Mouse (Mus musculus) testis, adult 2 months (tissue): ENCODE results near the gene Poldip3. TPM values are rescaled to one million over a fixed set of nuclear protein-coding genes. Genes with fewer than 3 reads are reported as not detected.

ENCODE experiments used
- H3K27ac ChIP-seq: fragments of 200-500 bp; 2 replicates; pipeline ENCODE4 v1.5.1; 2012; ENCODE audit warnings: low read depth, low read length; ENCODE audit not compliant: control insufficient read depth, insufficient read depth
- H3K27me3 ChIP-seq: fragments of 200-500 bp; 2 replicates; pipeline ENCODE4 v1.6.1; 2012; ENCODE audit warnings: mild to moderate bottlenecking, low read length, moderate library complexity; ENCODE audit not compliant: control insufficient read depth, insufficient read depth
- H3K36me3 ChIP-seq: fragments of 200-500 bp; 2 replicates; pipeline ENCODE4 v1.6.1; 2012; ENCODE audit warnings: mild to moderate bottlenecking, low read length; ENCODE audit not compliant: control insufficient read depth, insufficient read depth
- H3K4me1 ChIP-seq: fragments of 200-500 bp; 2 replicates; pipeline ENCODE4 v1.6.1; 2012; ENCODE audit warnings: low read length; ENCODE audit not compliant: control insufficient read depth, insufficient read depth
- H3K4me3 ChIP-seq: fragments of 200-500 bp; 2 replicates; pipeline ENCODE4 v1.5.1; 2012; ENCODE audit warnings: low read depth, mild to moderate bottlenecking, low read length, moderate library complexity, mixed read lengths; ENCODE audit not compliant: control insufficient read depth
- CTCF ChIP-seq: fragments of 200-500 bp; IDR thresholded peaks from 2 replicates; pipeline ENCODE4 v1.5.1; 2012; ENCODE audit warnings: low read depth, mild to moderate bottlenecking, inconsistent platforms, low read length, moderate library complexity; ENCODE audit not compliant: control insufficient read depth, insufficient read depth, insufficient replicate concordance
- POLR2A ChIP-seq: fragments of 200-500 bp; IDR thresholded peaks from 2 replicates; pipeline ENCODE4 v1.6.1; 2012; ENCODE audit warnings: low read depth, mild to moderate bottlenecking, inconsistent platforms, low read length, moderate library complexity; ENCODE audit not compliant: control insufficient read depth
- polyA plus RNA-seq: library from polyadenylated mRNA; depleted of rRNA; stranded (reverse); fragments of >200 nt; gene quantifications from 2 replicates; pipeline ENCODE4 v1.2.3, GENCODE M21; 2012

Poldip3 gene
- polyA plus RNA-seq, 1 experiment, result 45.2 TPM

GRCm38 (mm10) chr15:83162001-83162400 lies 12.8 kb upstream of the Poldip3 start:
- H3K27ac ChIP-seq, result no peak overlapping the region
- H3K4me3 ChIP-seq, result no peak overlapping the region
- TF ChIP-seq CTCF (no peak), POLR2A (no peak)
- no peaks in the 10 kb centered on the region for H3K27me3 ChIP-seq
- H3K4me1 ChIP-seq, result no peaks in the 10 kb centered on the region; the same call in 1 of the 2 replicates
- H3K36me3 ChIP-seq, result no peaks in the 10 kb centered on the region

GRCm38 (mm10) chr15:83161062-83161748 lies 12.0 kb upstream of the Poldip3 start:
- no peaks in the 10 kb centered on the region; the same call in 1 of the 2 replicates for H3K4me1 ChIP-seq
- no peaks in the 10 kb centered on the region for H3K36me3 ChIP-seq
- no peak for TF ChIP-seq POLR2A
- no peak for TF ChIP-seq CTCF
- H3K4me3 ChIP-seq, result no peak overlapping the region
- no peaks in the 10 kb centered on the region for H3K27me3 ChIP-seq
- no peak overlapping the region for H3K27ac ChIP-seq

- Histone ChIP-seq H3K4me3 (no peak overlapping the region), H3K4me1 (no peaks in the 10 kb centered on the region; the same call in 1 of the 2 replicates), H3K36me3 (no peaks in the 10 kb centered on the region), H3K27ac (no peak overlapping the region), H3K27me3 (no peaks in the 10 kb centered on the region)
- no peak for TF ChIP-seq POLR2A
- no peak for TF ChIP-seq CTCF
Observed at GRCm38 (mm10) chr15:83160561-83160960, 11.4 kb upstream of the Poldip3 start.

GRCm38 (mm10) chr15:83159823-83160222 lies 10.6 kb upstream of the Poldip3 start:
- no peak overlapping the region for H3K4me3 ChIP-seq
- no peaks in the 10 kb centered on the region for H3K27me3 ChIP-seq
- H3K36me3 ChIP-seq, result no peaks in the 10 kb centered on the region
- H3K4me1 ChIP-seq, result no peaks in the 10 kb centered on the region; the same call in 1 of the 2 replicates
- no peak overlapping the region for H3K27ac ChIP-seq
- TF ChIP-seq CTCF (no peak), POLR2A (no peak)

- Histone ChIP-seq H3K36me3 (no peaks in the 10 kb centered on the region), H3K27me3 (no peaks in the 10 kb centered on the region), H3K4me1 (no peaks in the 10 kb centered on the region; the same call in 1 of the 2 replicates), H3K27ac (no peak overlapping the region), H3K4me3 (no peak overlapping the region)
- no peak for TF ChIP-seq POLR2A
- no peak for TF ChIP-seq CTCF
Observed at GRCm38 (mm10) chr15:83158587-83159160, 9.5 kb upstream of the Poldip3 start.

- Histone ChIP-seq H3K4me1 (no peaks in the 10 kb centered on the region; the same call in 1 of the 2 replicates), H3K27ac (no peak overlapping the region), H3K27me3 (no peaks in the 10 kb centered on the region), H3K4me3 (no peak overlapping the region), H3K36me3 (no peaks in the 10 kb centered on the region)
- TF ChIP-seq POLR2A (no peak), CTCF (no peak)
Observed at GRCm38 (mm10) chr15:83157667-83158064, 8.5 kb upstream of the Poldip3 start.

GRCm38 (mm10) chr15:83156929-83157666 lies 7.9 kb upstream of the Poldip3 start:
- Histone ChIP-seq H3K4me1 (no peaks in the 10 kb centered on the region; the same call in 1 of the 2 replicates), H3K4me3 (no peak overlapping the region), H3K27me3 (no peaks in the 10 kb centered on the region), H3K27ac (no peak overlapping the region), H3K36me3 (no peaks in the 10 kb centered on the region)
- TF ChIP-seq CTCF (peak; percentile 70), POLR2A (no peak)
